Mouse (Mus musculus) embryonic facial prominence, embryonic 14.5 days (tissue): ENCODE data around the gene Gm20388. TPM values are rescaled to one million over a fixed set of nuclear protein-coding genes. Genes with fewer than 3 reads are reported as not detected.

Experiments
- ATAC-seq: fragments of 200-750 bp; cut with Nextera tagmentation; 2 replicates; pipeline ENCODE4 v1.8.0; 2017; ENCODE audit warnings: low read depth, moderate number of reproducible peaks, moderate TSS enrichment
- DNase-seq: peaks from one replicate; pipeline ENCODE4 v3.0.0-alpha.2; 2015; ENCODE audit warnings: low spot score
- H3K27ac ChIP-seq: fragments of 300-500 bp; sonication (generic); replicated peaks from 2 replicates; pipeline ENCODE4 v1.5.1; 2014; ENCODE audit warnings: low read depth, mild to moderate bottlenecking, low read length, moderate library complexity
- H3K27me3 ChIP-seq: fragments of 300-500 bp; sonication (generic); replicated peaks from 2 replicates; pipeline ENCODE4 v1.6.1; 2014; ENCODE audit warnings: low read length; ENCODE audit not compliant: control insufficient read depth, insufficient read depth
- H3K36me3 ChIP-seq: fragments of 300-500 bp; sonication (generic); 2 replicates; pipeline ENCODE4 v1.6.1; 2014; ENCODE audit warnings: low read length, mixed read lengths; ENCODE audit not compliant: control insufficient read depth, insufficient read depth
- H3K4me1 ChIP-seq: fragments of 300-500 bp; sonication (generic); 2 replicates; pipeline ENCODE4 v1.6.1; 2014; ENCODE audit warnings: antibody characterized with exemption, low read length; ENCODE audit not compliant: control insufficient read depth, insufficient read depth
- H3K4me2 ChIP-seq: fragments of 300-500 bp; sonication (generic); 2 replicates; pipeline ENCODE4 v1.6.1; 2014; ENCODE audit warnings: low read depth, mild to moderate bottlenecking, low read length, moderate library complexity, mixed read lengths
- H3K4me3 ChIP-seq: fragments of 300-500 bp; sonication (generic); 2 replicates; pipeline ENCODE4 v1.5.1; 2014; ENCODE audit warnings: low read depth, mild to moderate bottlenecking, low read length
- H3K9ac ChIP-seq: fragments of 300-500 bp; sonication (generic); 2 replicates; pipeline ENCODE4 v1.6.1; 2014; ENCODE audit warnings: low read depth, mild to moderate bottlenecking, low read length, moderate library complexity, mixed read lengths
- H3K9me3 ChIP-seq: fragments of 300-500 bp; sonication (generic); 2 replicates; pipeline ENCODE4 v1.6.1; 2016; ENCODE audit warnings: low read length; ENCODE audit not compliant: control insufficient read depth
- WGBS: fragments of 180-500 bp; shearing (Covaris S2); extraction: QIAGEN DNeasy Blood & Tissue Kit; methylation state at CpG from one replicate; pipeline ENCODE4 v1.1.7; 2014; 5-methylcytosine and 5-hydroxymethylcytosine counted together
- polyA plus RNA-seq: library from polyadenylated mRNA; unstranded; fragments of >200 nt; fragmentation: Nextera tagmentation; extraction: Ambion mirVana; gene quantifications from 2 replicates; pipeline ENCODE4 v1.2.1, GENCODE M21; 2014

Gene Gm20388
- polyA plus RNA-seq, 1 experiment from 2014 or later, result not detected

- Histone ChIP-seq H3K4me2 (no peak overlapping the region), H3K27ac (no peak overlapping the region), H3K4me1 (peaks cover 55% of the 10 kb centered on the region), H3K9ac (no peak overlapping the region), H3K27me3 (no peaks in the 10 kb centered on the region), H3K36me3 (no peaks in the 10 kb centered on the region), H3K9me3 (no peaks in the 10 kb centered on the region), H3K4me3 (no peak overlapping the region)
- ATAC-seq, result no peak
- 74% methylated on average over 2 of the region's 2 CpGs for WGBS
- no peak for DNase-seq
Observed at GRCm38 (mm10) chr8:122660022-122660421, 2749.4 kb downstream of the Gm20388 start.

- H3K9me3 ChIP-seq, result no peaks in the 10 kb centered on the region
- ATAC-seq, result peak; percentile 72
- H3K4me2 ChIP-seq, result peak overlapping the region; percentile 4; the same call in 1 of the 2 replicates
- H3K9ac ChIP-seq, result no peak overlapping the region
- no peak overlapping the region for H3K4me3 ChIP-seq
- no peaks in the 10 kb centered on the region for H3K36me3 ChIP-seq
- DNase-seq, result peak; percentile 95
- peaks cover 64% of the 10 kb centered on the region for H3K4me1 ChIP-seq
- 10% methylated on average over 7 of the region's 7 CpGs for WGBS
- no peaks in the 10 kb centered on the region for H3K27me3 ChIP-seq
- H3K27ac ChIP-seq, result peak overlapping the region; percentile 42
Observed at GRCm38 (mm10) chr8:122661138-122661537, 2750.5 kb downstream of the Gm20388 start.

GRCm38 (mm10) chr8:122661894-122662293 is 2751.3 kb downstream of the Gm20388 start:
- DNase-seq, result no peak
- Histone ChIP-seq H3K4me1 (peaks cover 70% of the 10 kb centered on the region), H3K4me3 (no peak overlapping the region), H3K9me3 (no peaks in the 10 kb centered on the region), H3K27me3 (no peaks in the 10 kb centered on the region), H3K27ac (no peak overlapping the region), H3K36me3 (no peaks in the 10 kb centered on the region), H3K4me2 (no peak overlapping the region), H3K9ac (no peak overlapping the region)
- 76% methylated on average over 2 of the region's 2 CpGs for WGBS
- ATAC-seq, result no peak

- ATAC-seq, result no peak
- DNase-seq, result no peak
- Histone ChIP-seq H3K4me3 (no peak overlapping the region), H3K27me3 (no peaks in the 10 kb centered on the region), H3K4me1 (peaks cover 65% of the 10 kb centered on the region), H3K9ac (no peak overlapping the region), H3K4me2 (no peak overlapping the region), H3K9me3 (no peaks in the 10 kb centered on the region), H3K27ac (no peak overlapping the region), H3K36me3 (no peaks in the 10 kb centered on the region)
- WGBS, result 67% methylated on average over 3 of the region's 3 CpGs
Observed at GRCm38 (mm10) chr8:122663106-122663505, 2752.5 kb downstream of the Gm20388 start.

GRCm38 (mm10) chr8:122663670-122664069 is 2753.0 kb downstream of the Gm20388 start:
- Histone ChIP-seq H3K36me3 (no peaks in the 10 kb centered on the region), H3K9ac (no peak overlapping the region), H3K9me3 (no peaks in the 10 kb centered on the region), H3K4me1 (peaks cover 59% of the 10 kb centered on the region), H3K4me3 (no peak overlapping the region), H3K27ac (no peak overlapping the region), H3K27me3 (no peaks in the 10 kb centered on the region), H3K4me2 (no peak overlapping the region)
- no peak for ATAC-seq
- WGBS, result 66% methylated on average over 5 of the region's 5 CpGs
- DNase-seq, result no peak

GRCm38 (mm10) chr8:122665221-122665620 is 2754.6 kb downstream of the Gm20388 start:
- no peak overlapping the region for H3K9ac ChIP-seq
- DNase-seq, result peak; percentile 86
- H3K9me3 ChIP-seq, result no peaks in the 10 kb centered on the region
- ATAC-seq, result peak; percentile 67
- peaks cover 48% of the 10 kb centered on the region for H3K4me1 ChIP-seq
- no peaks in the 10 kb centered on the region; the same call in 1 of the 2 replicates for H3K27me3 ChIP-seq
- no peaks in the 10 kb centered on the region for H3K36me3 ChIP-seq
- H3K4me3 ChIP-seq, result no peak overlapping the region
- peak overlapping the region; percentile 16 for H3K4me2 ChIP-seq
- H3K27ac ChIP-seq, result peak overlapping the region; percentile 75
- 20% methylated on average over 8 of the region's 8 CpGs for WGBS

GRCm38 (mm10) chr8:122665667-122666316 is 2755.2 kb downstream of the Gm20388 start:
- Histone ChIP-seq H3K4me2 (peak overlapping the region; percentile 16), H3K36me3 (no peaks in the 10 kb centered on the region), H3K9me3 (no peaks in the 10 kb centered on the region), H3K4me1 (peaks cover 43% of the 10 kb centered on the region), H3K4me3 (no peak overlapping the region), H3K27ac (peak overlapping the region; percentile 75), H3K9ac (no peak overlapping the region), H3K27me3 (peaks cover 2% of the 10 kb centered on the region; the same call in 1 of the 2 replicates)
- WGBS, result 45% methylated on average over 11 of the region's 14 CpGs
- ATAC-seq (peak; percentile 47; the same call in 1 of the 2 replicates), DNase-seq (peak; percentile 82)

- DNase-seq (no peak), ATAC-seq (no peak)
- peak overlapping the region; percentile 75; the same call in 1 of the 2 replicates for H3K27ac ChIP-seq
- 32% methylated on average over 7 of the region's 9 CpGs for WGBS
- no peak overlapping the region for H3K9ac ChIP-seq
- H3K9me3 ChIP-seq, result no peaks in the 10 kb centered on the region
- no peaks in the 10 kb centered on the region for H3K36me3 ChIP-seq
- H3K4me3 ChIP-seq, result no peak overlapping the region
- H3K4me2 ChIP-seq, result no peak overlapping the region
- peaks cover 4% of the 10 kb centered on the region; the same call in 1 of the 2 replicates for H3K27me3 ChIP-seq
- peaks cover 38% of the 10 kb centered on the region for H3K4me1 ChIP-seq
Observed at GRCm38 (mm10) chr8:122666338-122666764, 2755.7 kb downstream of the Gm20388 start.

- 48% methylated on average over 12 of the region's 12 CpGs for WGBS
- DNase-seq (peak; percentile 57), ATAC-seq (no peak; the same call in 1 of the 2 replicates)
- Histone ChIP-seq H3K4me1 (peaks cover 34% of the 10 kb centered on the region), H3K9ac (no peak overlapping the region), H3K27ac (peak overlapping the region; percentile 75), H3K27me3 (peaks cover 4% of the 10 kb centered on the region; the same call in 1 of the 2 replicates), H3K9me3 (no peaks in the 10 kb centered on the region), H3K4me2 (no peak overlapping the region), H3K4me3 (no peak overlapping the region), H3K36me3 (no peaks in the 10 kb centered on the region)
Observed at GRCm38 (mm10) chr8:122666827-122667226, 2756.2 kb downstream of the Gm20388 start.
